Mouse (Mus musculus) intestine, postnatal 0 days (tissue): ENCODE measurements around the gene Gtse1. TPM values are rescaled to one million over a fixed set of nuclear protein-coding genes. Genes with fewer than 3 reads are reported as not detected.

Experiments used
- ATAC-seq: fragments of 200-750 bp; cut with Nextera tagmentation; 2 replicates; pipeline ENCODE4 v1.8.0; 2017; ENCODE audit warnings: mild to moderate bottlenecking, moderate TSS enrichment, moderate library complexity
- H3K27ac ChIP-seq: fragments of 300-500 bp; sonication (generic); 2 replicates; pipeline ENCODE4 v1.5.1; 2014; ENCODE audit warnings: mild to moderate bottlenecking, low read depth, low read length, moderate library complexity
- H3K27me3 ChIP-seq: fragments of 300-500 bp; sonication (generic); replicated peaks from 2 replicates; pipeline ENCODE4 v1.6.1; 2014; ENCODE audit warnings: low read length, mixed read lengths; ENCODE audit not compliant: control insufficient read depth, insufficient read depth
- H3K36me3 ChIP-seq: fragments of 300-500 bp; sonication (generic); 2 replicates; pipeline ENCODE4 v1.6.1; 2014; ENCODE audit warnings: mild to moderate bottlenecking, moderate library complexity; ENCODE audit not compliant: control insufficient read depth, insufficient read depth
- H3K4me1 ChIP-seq: fragments of 300-500 bp; sonication (generic); replicated peaks from 2 replicates; pipeline ENCODE4 v1.6.1; 2014; ENCODE audit warnings: antibody characterized with exemption, low read length, mixed read lengths; ENCODE audit not compliant: control insufficient read depth, insufficient read depth
- H3K4me2 ChIP-seq: fragments of 300-500 bp; sonication (generic); replicated peaks from 2 replicates; pipeline ENCODE4 v1.6.1; 2014; ENCODE audit warnings: low read depth, mild to moderate bottlenecking, moderate library complexity
- H3K4me3 ChIP-seq: fragments of 300-500 bp; sonication (generic); 2 replicates; pipeline ENCODE4 v1.5.1; 2014; ENCODE audit warnings: low read depth, low read length
- H3K9ac ChIP-seq: fragments of 300-500 bp; sonication (generic); 2 replicates; pipeline ENCODE4 v1.6.1; 2014; ENCODE audit warnings: mild to moderate bottlenecking, low read depth, low read length
- H3K9me3 ChIP-seq: fragments of 300-500 bp; sonication (generic); 2 replicates; pipeline ENCODE4 v1.6.1; 2016; ENCODE audit warnings: mixed run types; ENCODE audit not compliant: control insufficient read depth
- CTCF ChIP-seq: sonication (generic); IDR thresholded peaks from 2 replicates; pipeline ENCODE4 v1.5.1; 2016; ENCODE audit warnings: low read depth, mild to moderate bottlenecking, control low read depth, antibody characterized with exemption, moderate library complexity
- WGBS: fragments of 180-500 bp; shearing (Covaris S2); extraction: QIAGEN DNeasy Blood & Tissue Kit; methylation state at CpG from one replicate; pipeline ENCODE4 v1.1.7; 2014; 5-methylcytosine and 5-hydroxymethylcytosine counted together
- polyA plus RNA-seq: library from polyadenylated mRNA; unstranded; fragments of >200 nt; fragmentation: Nextera tagmentation; extraction: Ambion mirVana; gene quantifications from 2 replicates; pipeline ENCODE4 v1.2.1, GENCODE M21; 2015

The Gtse1 gene
- polyA plus RNA-seq, 1 experiment from 2014 or later = 4.6 TPM

DNA sequence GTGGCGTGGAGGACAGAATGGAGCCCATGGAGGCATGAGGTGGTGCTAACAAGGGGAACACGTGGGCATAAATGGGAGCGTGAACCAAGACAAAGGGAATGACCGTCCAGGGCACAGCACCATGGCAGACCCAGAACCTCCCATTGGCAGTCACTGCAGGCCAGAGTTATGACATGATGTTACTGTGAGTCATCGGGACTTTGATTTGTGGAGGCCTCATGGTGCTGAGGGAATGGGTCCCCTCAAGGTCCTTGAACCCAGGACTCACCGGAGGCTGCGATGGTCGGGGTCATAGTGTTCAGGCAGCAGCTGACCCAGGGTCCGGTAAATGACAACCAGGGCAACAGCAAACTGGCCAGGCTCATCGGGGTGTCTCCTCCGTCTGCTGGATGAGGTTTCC lies 62.3 kb downstream of the Gtse1 start:
- H3K4me2 ChIP-seq = no peak overlapping the region
- no peak for TF ChIP-seq CTCF
- H3K9me3 ChIP-seq = no peaks in the 10 kb centered on the region
- no peaks in the 10 kb centered on the region for H3K27me3 ChIP-seq
- no peak for ATAC-seq
- WGBS = 88% methylated on average over 11 of the region's 11 CpGs
- no peaks in the 10 kb centered on the region for H3K36me3 ChIP-seq
- no peak overlapping the region for H3K9ac ChIP-seq
- no peak overlapping the region for H3K27ac ChIP-seq
- H3K4me3 ChIP-seq = no peak overlapping the region
- H3K4me1 ChIP-seq = no peaks in the 10 kb centered on the region

Other genes starting within 250 kb of the Gtse1 start
- 14.3 and 21.0 TPM in 2 replicates for gene Ppara, start 124.8 kb upstream of the Gtse1 start, polyA plus RNA-seq
- 48.6 and 49.9 TPM in 2 replicates for gene Cdpf1, start 48.0 kb upstream of the Gtse1 start, polyA plus RNA-seq
- gene Pkdrej, start 38.0 kb upstream of the Gtse1 start, polyA plus RNA-seq = 0.07 and 0.12 TPM in 2 replicates
- gene Ttc38, start 27.4 kb upstream of the Gtse1 start, polyA plus RNA-seq = 8.6 and 10.4 TPM in 2 replicates
- 13.6 and 14.4 TPM in 2 replicates for gene Trmu, start 19.6 kb downstream of the Gtse1 start, polyA plus RNA-seq
- gene Celsr1, start 174.0 kb downstream of the Gtse1 start, polyA plus RNA-seq = 0.33 and 0.39 TPM in 2 replicates
- gene Gramd4, start 197.9 kb downstream of the Gtse1 start, polyA plus RNA-seq = 5.6 and 6.4 TPM in 2 replicates